Mouse (Mus musculus) liver, embryonic 11.5 days (tissue): ENCODE measurements around the gene Kdelr2. TPM values are rescaled to one million over a fixed set of nuclear protein-coding genes. Genes with fewer than 3 reads are reported as not detected.
"Not testable (repeated sequence)": the region's sequence is repeated elsewhere in the genome, so short reads cannot be mapped to it uniquely, and the experiment has no call there.

Experiments
- ATAC-seq: fragments of 200-750 bp; cut with Nextera tagmentation; replicated peaks from 2 replicates; pipeline ENCODE4 v1.8.0; 2017; ENCODE audit warnings: moderate number of reproducible peaks, mild to moderate bottlenecking, moderate TSS enrichment, moderate library complexity; ENCODE audit not compliant: low FRiP score
- DNase-seq: peaks from one replicate; pipeline ENCODE4 v3.0.0-alpha.2; 2017; ENCODE audit warnings: low spot score
- H3K27ac ChIP-seq: fragments of 300-500 bp; sonication (generic); 2 replicates; pipeline ENCODE4 v1.5.1; 2014; ENCODE audit warnings: mild to moderate bottlenecking, low read depth, low read length, control low read depth
- H3K27me3 ChIP-seq: fragments of 300-500 bp; sonication (generic); replicated peaks from 2 replicates; pipeline ENCODE4 v1.6.1; 2014; ENCODE audit warnings: low read length, mixed read lengths; ENCODE audit not compliant: control insufficient read depth, insufficient read depth
- H3K36me3 ChIP-seq: fragments of 300-500 bp; sonication (generic); 2 replicates; pipeline ENCODE4 v1.6.1; 2014; ENCODE audit warnings: mild to moderate bottlenecking, low read length, moderate library complexity, mixed read lengths; ENCODE audit not compliant: control insufficient read depth, insufficient read depth
- H3K4me1 ChIP-seq: fragments of 300-500 bp; sonication (generic); replicated peaks from 2 replicates; pipeline ENCODE4 v1.6.1; 2014; ENCODE audit warnings: low read length, mixed read lengths; ENCODE audit not compliant: control insufficient read depth, insufficient read depth
- H3K4me2 ChIP-seq: fragments of 300-500 bp; sonication (generic); 2 replicates; pipeline ENCODE4 v1.6.1; 2014; ENCODE audit warnings: mild to moderate bottlenecking, control low read depth, moderate library complexity
- H3K4me3 ChIP-seq: fragments of 300-500 bp; sonication (generic); 2 replicates; pipeline ENCODE4 v1.5.1; 2014; ENCODE audit warnings: low read depth, low read length, control low read depth
- H3K9ac ChIP-seq: fragments of 300-500 bp; sonication (generic); 2 replicates; pipeline ENCODE4 v1.6.1; 2014; ENCODE audit warnings: low read depth, low read length, control low read depth
- H3K9me3 ChIP-seq: fragments of 300-500 bp; sonication (generic); 2 replicates; pipeline ENCODE4 v1.6.1; 2016; ENCODE audit warnings: low read length, inconsistent platforms, mixed read lengths; ENCODE audit not compliant: control insufficient read depth
- WGBS: fragments of 180-500 bp; shearing (Covaris S2); extraction: QIAGEN DNeasy Blood & Tissue Kit; methylation state at CpG from one replicate; pipeline ENCODE4 v1.1.7; 2014; 5-methylcytosine and 5-hydroxymethylcytosine counted together
- polyA plus RNA-seq: library from polyadenylated mRNA; unstranded; fragments of >200 nt; fragmentation: Nextera tagmentation; extraction: Ambion mirVana; gene quantifications from 2 replicates; pipeline ENCODE4 v1.2.1, GENCODE M21; 2014

Gene Kdelr2
- polyA plus RNA-seq, 1 experiment from 2014 or later = 236 TPM

DNA sequence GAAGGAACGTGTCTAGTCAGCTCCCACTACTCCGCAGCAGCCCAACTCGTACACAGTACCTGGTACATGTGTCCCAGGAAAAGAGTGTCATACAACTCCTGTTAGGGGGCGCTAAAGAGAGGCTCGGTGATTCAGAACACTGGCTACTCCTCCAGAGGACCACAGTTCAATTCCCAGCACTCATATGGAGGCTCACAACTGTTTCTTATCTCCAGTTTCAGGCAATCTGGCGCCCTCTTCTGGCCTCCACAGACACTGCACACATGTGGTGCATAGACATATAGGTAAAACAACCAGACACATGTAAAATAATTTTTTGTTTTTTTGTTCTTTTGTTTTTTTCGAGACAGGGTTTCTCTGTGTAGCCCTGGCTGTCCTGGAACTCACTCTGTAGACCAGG, 9.5 kb upstream of the Kdelr2 start:
- Histone ChIP-seq H3K4me1 (peaks cover 2% of the 10 kb centered on the region), H3K9ac (no peak overlapping the region), H3K9me3 (no peaks in the 10 kb centered on the region), H3K4me2 (no peak overlapping the region), H3K27ac (no peak overlapping the region), H3K4me3 (no peak overlapping the region), H3K27me3 (no peaks in the 10 kb centered on the region), H3K36me3 (peaks cover 3% of the 10 kb centered on the region; the same call in 1 of the 2 replicates)
- ATAC-seq = no peak
- WGBS = 80% methylated on average over 7 of the region's 7 CpGs
- DNase-seq = no peak

- H3K9ac ChIP-seq, H3K4me2 ChIP-seq, H3K27ac ChIP-seq, ATAC-seq, H3K4me1 ChIP-seq, H3K4me3 ChIP-seq, DNase-seq, H3K27me3 ChIP-seq, H3K36me3 ChIP-seq, H3K9me3 ChIP-seq: not testable (repeated sequence)
- 79% methylated on average over 2 of the region's 2 CpGs for WGBS
These were observed 8.7 kb upstream of the Kdelr2 start for GRCm38 (mm10) chr5:143394966-143395365.

DNA sequence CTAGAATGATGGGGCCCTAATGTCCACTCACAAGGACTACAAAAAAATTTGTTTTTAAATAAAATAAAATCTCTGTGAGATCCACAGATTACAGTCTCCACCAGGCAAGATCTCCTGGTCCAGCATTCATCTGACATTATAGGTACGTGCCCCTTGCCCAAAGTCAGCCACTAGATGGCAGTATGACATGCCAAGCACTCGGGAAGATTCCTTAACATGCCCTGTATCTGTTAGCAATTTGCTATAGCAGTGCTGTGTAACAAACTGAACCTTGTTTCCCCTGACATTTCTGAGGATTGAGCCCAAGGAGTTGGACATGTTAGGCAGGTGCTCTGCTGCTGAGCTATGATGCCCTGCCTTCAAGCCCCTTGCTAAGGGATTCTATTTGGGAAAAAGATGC, 8.0 kb upstream of the Kdelr2 start:
- H3K4me1 ChIP-seq = peaks cover 2% of the 10 kb centered on the region
- no peaks in the 10 kb centered on the region for H3K9me3 ChIP-seq
- no peak overlapping the region for H3K27ac ChIP-seq
- H3K27me3 ChIP-seq = no peaks in the 10 kb centered on the region
- 32% methylated on average over 2 of the region's 2 CpGs for WGBS
- peaks cover 3% of the 10 kb centered on the region; the same call in 1 of the 2 replicates for H3K36me3 ChIP-seq
- H3K4me2 ChIP-seq = no peak overlapping the region
- no peak overlapping the region for H3K4me3 ChIP-seq
- no peak overlapping the region for H3K9ac ChIP-seq
- no peak; the same call in 1 of the 2 replicates for ATAC-seq
- DNase-seq = no peak

DNA sequence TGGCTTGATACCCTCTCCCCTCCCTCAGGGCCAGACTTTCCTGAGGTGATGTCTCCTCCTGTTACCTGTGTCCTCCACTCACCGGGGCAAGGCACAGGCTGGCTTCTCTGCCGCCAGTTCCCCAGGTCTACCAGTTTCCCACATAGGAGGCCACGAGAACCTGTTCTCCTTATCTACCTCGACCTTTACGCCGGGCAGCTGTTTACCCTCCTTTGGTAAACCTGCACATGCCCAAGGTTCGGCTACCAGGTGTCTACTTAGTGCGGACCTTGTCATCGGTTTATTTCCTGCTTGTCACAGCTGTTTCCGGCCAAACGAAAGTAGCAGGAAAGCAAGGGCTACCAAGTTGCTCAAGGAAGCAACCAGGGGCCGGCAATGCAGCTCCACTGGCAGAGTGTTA, 3.1 kb upstream of the Kdelr2 start:
- DNase-seq (no peak), ATAC-seq (no peak)
- Histone ChIP-seq H3K9ac (no peak overlapping the region), H3K4me2 (0 out of 2 replicates have a peak overlapping the region, but pooled peaks have one; percentile 10), H3K36me3 (peaks cover 3% of the 10 kb centered on the region; the same call in 1 of the 2 replicates), H3K27ac (no peak overlapping the region), H3K4me3 (no peak overlapping the region), H3K27me3 (no peaks in the 10 kb centered on the region), H3K4me1 (peaks cover 24% of the 10 kb centered on the region), H3K9me3 (no peaks in the 10 kb centered on the region)
- 73% methylated on average over 12 of the region's 12 CpGs for WGBS

- Histone ChIP-seq H3K27me3 (no peaks in the 10 kb centered on the region), H3K4me3 (no peak overlapping the region), H3K27ac (no peak overlapping the region), H3K4me1 (peaks cover 30% of the 10 kb centered on the region), H3K36me3 (peaks cover 3% of the 10 kb centered on the region), H3K9ac (no peak overlapping the region), H3K9me3 (no peaks in the 10 kb centered on the region), H3K4me2 (no peak overlapping the region)
- WGBS = 49% methylated on average over 2 of the region's 2 CpGs
- DNase-seq = no peak
- ATAC-seq = no peak
These were observed 2.1 kb upstream of the Kdelr2 start for GRCm38 (mm10) chr5:143401556-143401955.

- Histone ChIP-seq H3K9ac (peak overlapping the region; percentile 92), H3K4me1 (peaks cover 42% of the 10 kb centered on the region), H3K9me3 (no peaks in the 10 kb centered on the region), H3K4me2 (peak overlapping the region; percentile 75), H3K4me3 (peak overlapping the region; percentile 85), H3K36me3 (peaks cover 4% of the 10 kb centered on the region), H3K27me3 (no peaks in the 10 kb centered on the region), H3K27ac (peak overlapping the region; percentile 82)
- 6% methylated on average over 34 of the region's 34 CpGs for WGBS
- DNase-seq = peak; percentile 53
- ATAC-seq = peak; percentile 40
These were observed 701 bp downstream of the Kdelr2 start for GRCm38 (mm10) chr5:143404148-143404930.

DNA sequence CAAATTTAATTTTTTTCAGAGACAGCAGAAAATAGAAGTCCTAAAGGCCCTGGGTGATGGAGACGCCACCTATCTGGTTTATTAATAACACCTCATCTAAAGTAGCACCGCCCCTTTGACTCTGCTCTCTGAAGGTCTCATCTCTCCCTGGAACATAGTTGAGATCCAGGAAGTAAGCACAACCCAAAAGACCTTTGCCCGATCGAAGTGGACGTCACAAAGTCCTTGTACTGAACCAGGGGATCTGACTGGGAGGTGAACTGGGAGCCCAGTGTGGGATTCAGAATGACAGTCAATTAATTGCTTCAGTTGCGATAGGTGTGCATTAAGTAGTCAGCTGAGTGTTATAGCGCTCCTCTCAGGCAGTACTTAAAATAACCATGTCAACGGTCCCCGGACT, 1.6 kb downstream of the Kdelr2 start:
- Histone ChIP-seq H3K4me2 (peak overlapping the region; percentile 75), H3K9me3 (no peaks in the 10 kb centered on the region), H3K9ac (no peak overlapping the region), H3K4me1 (peaks cover 48% of the 10 kb centered on the region), H3K4me3 (peak overlapping the region; percentile 85; the same call in 1 of the 2 replicates), H3K36me3 (peaks cover 4% of the 10 kb centered on the region), H3K27ac (no peak overlapping the region), H3K27me3 (no peaks in the 10 kb centered on the region)
- ATAC-seq (no peak), DNase-seq (no peak)
- 85% methylated on average over 9 of the region's 9 CpGs for WGBS

- Histone ChIP-seq H3K27ac (no peak overlapping the region), H3K4me1 (peaks cover 46% of the 10 kb centered on the region), H3K4me3 (no peak overlapping the region), H3K4me2 (no peak overlapping the region), H3K27me3 (no peaks in the 10 kb centered on the region), H3K9ac (no peak overlapping the region), H3K9me3 (no peaks in the 10 kb centered on the region), H3K36me3 (peaks cover 7% of the 10 kb centered on the region)
- WGBS = 88% methylated on average over 9 of the region's 9 CpGs
- no peak for DNase-seq
- no peak for ATAC-seq
These were observed 2.9 kb downstream of the Kdelr2 start for GRCm38 (mm10) chr5:143406548-143406947.

DNA sequence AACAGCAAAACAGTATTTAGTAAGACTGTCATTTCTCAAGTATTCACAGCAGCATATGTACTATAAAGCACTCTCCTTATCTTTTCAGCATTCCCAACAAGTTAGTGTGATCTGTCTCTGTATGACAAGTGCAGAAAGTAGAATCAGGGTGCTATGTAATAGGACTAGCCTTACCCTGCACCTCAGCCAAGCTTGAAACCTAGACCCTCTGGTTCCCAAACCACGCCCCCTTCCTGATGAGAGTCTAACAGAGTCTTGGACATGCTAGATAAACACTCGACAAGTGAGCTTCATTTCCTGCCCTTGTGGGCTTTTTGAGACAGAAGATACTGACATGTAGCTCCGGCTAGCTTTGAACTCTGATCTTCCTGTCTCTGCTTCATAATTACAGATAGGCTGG, 5.6 kb downstream of the Kdelr2 start:
- H3K9ac ChIP-seq = no peak overlapping the region
- no peak overlapping the region for H3K27ac ChIP-seq

More for the DNA sequence above, 5.6 kb downstream of the Kdelr2 start:
- ATAC-seq (peak; percentile 88), DNase-seq (no peak)
- Histone ChIP-seq H3K36me3 (peaks cover 27% of the 10 kb centered on the region), H3K4me1 (peaks cover 34% of the 10 kb centered on the region), H3K4me2 (peak overlapping the region; percentile 13; the same call in 1 of the 2 replicates), H3K4me3 (no peak overlapping the region), H3K9me3 (peaks cover 2% of the 10 kb centered on the region; the same call in 1 of the 2 replicates), H3K27me3 (no peaks in the 10 kb centered on the region)
- WGBS = 22% methylated on average over 3 of the region's 3 CpGs
